Mouse (Mus musculus): ENCODE results near the gene Ewsr1. TPM values are rescaled to one million over a fixed set of nuclear protein-coding genes. Genes with fewer than 3 reads are reported as not detected.

The Ewsr1 gene
- total and polyA plus RNA-seq, 3 experiments, result 454 to 1,012 (median 527) TPM

GRCm38 (mm10) chr11:5061413-5062139, 37.5 kb downstream of the Ewsr1 start:
- DNase-seq (ENCODE audit: low spot score), result no peak
- H3K4me3 ChIP-seq (ENCODE audit: low read depth, low read length), result peak overlapping the region; percentile 35; the same call in 1 of the 2 replicates
- TF ChIP-seq TAL1 (conservative IDR thresholded peaks at IDR 0.05; ENCODE audit: low read depth, low read length) (no peak), GATA2 (IDR thresholded peaks at IDR 0.05; ENCODE audit: borderline replicate concordance, low read depth, low read length) (no peak), CTCF (IDR thresholded peaks at IDR 0.05; ENCODE audit: low read depth, low read length) (no peak), GATA1 (IDR thresholded peaks at IDR 0.05; ENCODE audit: borderline replicate concordance, low read length) (no peak), POLR2AphosphoS5 (IDR thresholded peaks at IDR 0.05; ENCODE audit: insufficient replicate concordance, low read depth, low read length) (no peak)
- peaks cover 32% of the 10 kb centered on the region for H3K27me3 ChIP-seq (ENCODE audit: insufficient read depth, low read length)
- peaks cover 31% of the 10 kb centered on the region for H3K9me3 ChIP-seq (replicated peaks)
- H3K36me3 ChIP-seq (replicated peaks), result peaks cover 56% of the 10 kb centered on the region
- no peak for ATAC-seq (ENCODE audit: extremely low read depth, insufficient number of reproducible peaks, low FRiP score, poor library complexity, severe bottlenecking)
- peaks cover 68% of the 10 kb centered on the region for H3K4me1 ChIP-seq (ENCODE audit: insufficient read depth, low read depth, low read length)

GRCm38 (mm10) chr11:5060756-5061412, 38.2 kb downstream of the Ewsr1 start:
- DNase-seq (ENCODE audit: low spot score) (no peak), ATAC-seq (ENCODE audit: extremely low read depth, insufficient number of reproducible peaks, low FRiP score, poor library complexity, severe bottlenecking) (no peak)
- peaks cover 38% of the 10 kb centered on the region for H3K27me3 ChIP-seq (ENCODE audit: insufficient read depth, low read length)
- peak overlapping the region; percentile 35; the same call in 1 of the 2 replicates for H3K4me3 ChIP-seq (ENCODE audit: low read depth, low read length)
- peaks cover 56% of the 10 kb centered on the region for H3K36me3 ChIP-seq (replicated peaks)
- H3K4me1 ChIP-seq (ENCODE audit: insufficient read depth, low read depth, low read length), result peaks cover 70% of the 10 kb centered on the region
- H3K9me3 ChIP-seq (replicated peaks), result peaks cover 31% of the 10 kb centered on the region
- TF ChIP-seq GATA2 (IDR thresholded peaks at IDR 0.05; ENCODE audit: borderline replicate concordance, low read depth, low read length), result no peak

- ATAC-seq (ENCODE audit: extremely low read depth, insufficient number of reproducible peaks, low FRiP score, poor library complexity, severe bottlenecking) (no peak), DNase-seq (ENCODE audit: low spot score) (no peak)
- Histone ChIP-seq H3K9me3 (replicated peaks) (peaks cover 31% of the 10 kb centered on the region), H3K4me3 (ENCODE audit: low read depth, low read length) (no peak overlapping the region; the same call in 1 of the 2 replicates), H3K27me3 (ENCODE audit: insufficient read depth, low read length) (peaks cover 45% of the 10 kb centered on the region), H3K4me1 (ENCODE audit: insufficient read depth, low read depth, low read length) (peaks cover 71% of the 10 kb centered on the region), H3K36me3 (replicated peaks) (peaks cover 56% of the 10 kb centered on the region)
- peak; percentile 66 for TF ChIP-seq CTCF (IDR thresholded peaks at IDR 0.05; ENCODE audit: low read depth, low read length)
- no peak for TF ChIP-seq POLR2AphosphoS5 (IDR thresholded peaks at IDR 0.05; ENCODE audit: insufficient replicate concordance, low read depth, low read length)
- TF ChIP-seq GATA2 (IDR thresholded peaks at IDR 0.05; ENCODE audit: borderline replicate concordance, low read depth, low read length), result no peak
- no peak for TF ChIP-seq GATA1 (IDR thresholded peaks at IDR 0.05; ENCODE audit: borderline replicate concordance, low read length)
- TF ChIP-seq TAL1 (conservative IDR thresholded peaks at IDR 0.05; ENCODE audit: low read depth, low read length), result no peak
Measured at GRCm38 (mm10) chr11:5059704-5060156, 39.3 kb downstream of the Ewsr1 start.

GRCm38 (mm10) chr11:5059230-5059629, 39.8 kb downstream of the Ewsr1 start:
- H3K4me1 ChIP-seq (ENCODE audit: insufficient read depth, low read depth, low read length), result peaks cover 70% of the 10 kb centered on the region
- H3K36me3 ChIP-seq (replicated peaks), result peaks cover 53% of the 10 kb centered on the region
- TF ChIP-seq TAL1 (conservative IDR thresholded peaks at IDR 0.05; ENCODE audit: low read depth, low read length), result no peak
- TF ChIP-seq CTCF (IDR thresholded peaks at IDR 0.05; ENCODE audit: low read depth, low read length), result no peak
- TF ChIP-seq POLR2AphosphoS5 (IDR thresholded peaks at IDR 0.05; ENCODE audit: insufficient replicate concordance, low read depth, low read length), result no peak
- no peak for TF ChIP-seq GATA1 (IDR thresholded peaks at IDR 0.05; ENCODE audit: borderline replicate concordance, low read length)
- no peak for TF ChIP-seq GATA2 (IDR thresholded peaks at IDR 0.05; ENCODE audit: borderline replicate concordance, low read depth, low read length)
- no peak overlapping the region for H3K4me3 ChIP-seq (ENCODE audit: low read depth, low read length)
- H3K9me3 ChIP-seq (replicated peaks), result peaks cover 31% of the 10 kb centered on the region
- no peak for ATAC-seq (ENCODE audit: extremely low read depth, insufficient number of reproducible peaks, low FRiP score, poor library complexity, severe bottlenecking)
- H3K27me3 ChIP-seq (ENCODE audit: insufficient read depth, low read length), result peaks cover 45% of the 10 kb centered on the region
- no peak for DNase-seq (ENCODE audit: low spot score)

- peaks cover 69% of the 10 kb centered on the region for H3K4me1 ChIP-seq (ENCODE audit: insufficient read depth, low read depth, low read length)
- H3K27me3 ChIP-seq (ENCODE audit: insufficient read depth, low read length), result peaks cover 45% of the 10 kb centered on the region
- DNase-seq (ENCODE audit: low spot score), result no peak
- no peak overlapping the region for H3K4me3 ChIP-seq (ENCODE audit: low read depth, low read length)
- H3K9me3 ChIP-seq (replicated peaks), result peaks cover 26% of the 10 kb centered on the region
- no peak for ATAC-seq (ENCODE audit: extremely low read depth, insufficient number of reproducible peaks, low FRiP score, poor library complexity, severe bottlenecking)
- H3K36me3 ChIP-seq (replicated peaks), result peaks cover 48% of the 10 kb centered on the region
- TF ChIP-seq TAL1 (conservative IDR thresholded peaks at IDR 0.05; ENCODE audit: low read depth, low read length), result no peak
- TF ChIP-seq GATA1 (IDR thresholded peaks at IDR 0.05; ENCODE audit: borderline replicate concordance, low read length), result no peak
- no peak for TF ChIP-seq CTCF (IDR thresholded peaks at IDR 0.05; ENCODE audit: low read depth, low read length)
- no peak for TF ChIP-seq GATA2 (IDR thresholded peaks at IDR 0.05; ENCODE audit: borderline replicate concordance, low read depth, low read length)
- no peak for TF ChIP-seq POLR2AphosphoS5 (IDR thresholded peaks at IDR 0.05; ENCODE audit: insufficient replicate concordance, low read depth, low read length)
Measured at GRCm38 (mm10) chr11:5058783-5059182, 40.3 kb downstream of the Ewsr1 start.

- DNase-seq (ENCODE audit: low spot score) (no peak), ATAC-seq (ENCODE audit: extremely low read depth, insufficient number of reproducible peaks, low FRiP score, poor library complexity, severe bottlenecking) (no peak)
- H3K4me3 ChIP-seq (ENCODE audit: low read depth, low read length), result peak within 1 kb of the TSS; percentile 69
- peaks cover 25% of the 10 kb centered on the region for H3K9me3 ChIP-seq (replicated peaks)
- peaks cover 41% of the 10 kb centered on the region for H3K36me3 ChIP-seq (replicated peaks)
- H3K27me3 ChIP-seq (ENCODE audit: insufficient read depth, low read length), result peaks cover 45% of the 10 kb centered on the region
- TF ChIP-seq CTCF (IDR thresholded peaks at IDR 0.05; ENCODE audit: low read depth, low read length) (no peak), GATA2 (IDR thresholded peaks at IDR 0.05; ENCODE audit: borderline replicate concordance, low read depth, low read length) (no peak), POLR2AphosphoS5 (IDR thresholded peaks at IDR 0.05; ENCODE audit: insufficient replicate concordance, low read depth, low read length) (no peak), TAL1 (conservative IDR thresholded peaks at IDR 0.05; ENCODE audit: low read depth, low read length) (no peak), GATA1 (IDR thresholded peaks at IDR 0.05; ENCODE audit: borderline replicate concordance, low read length) (no peak)
- peaks cover 61% of the 10 kb centered on the region for H3K4me1 ChIP-seq (ENCODE audit: insufficient read depth, low read depth, low read length)
Measured at GRCm38 (mm10) chr11:5057856-5058641, 41.0 kb downstream of the Ewsr1 start, which contains the start of gene Rasl10a. Gene Rasl10a, plus strand, starts transcription at chr11:5058128.
